Mouse (Mus musculus) gastrocnemius, postnatal 4 days (tissue): ENCODE measurements around the gene Fbp1. TPM values are rescaled to one million over a fixed set of nuclear protein-coding genes. Genes with fewer than 3 reads are reported as not detected.
"Not testable (repeated sequence)": the region's sequence is repeated elsewhere in the genome, so short reads cannot be mapped to it uniquely, and the experiment has no call there.

Experiments used
- DNase-seq, 2 experiments: peaks; one replicate each; pipeline ENCODE4 v3.0.0; 2021 to 2022; ENCODE audit warnings: low spot score in 2 of 2, mixed read lengths in 2 of 2
- long read RNA-seq, 2 experiments: library from polyadenylated mRNA; stranded (forward); transcript quantifications; one replicate each; pipeline ENCODE4 v2.0.0; 2021
- total RNA-seq, 2 experiments: library from RNA; stranded (reverse); gene quantifications; 2 replicates each; pipeline ENCODE4 v1.2.3; 2021

The Fbp1 gene
- 1 to 10 TPM in 1 of 2 experiments, under 1 TPM in 1; 0.61 to 4.6 TPM for total RNA-seq
- long read RNA-seq, experiment 1, transcript Fbp1-201 (7 exons, 1,479 nt), result major isoform, 6 of 9 reads
- long read RNA-seq, experiment 1, partial matches to known transcripts, result 0 of 9 reads
- long read RNA-seq, experiment 1, other reads (novel, unspliced or antisense), result 3 of 9 reads
- long read RNA-seq, experiment 2, partial matches to known transcripts, result 0 of 1 reads
- long read RNA-seq, experiment 2, other reads (novel, unspliced or antisense), result 1 of 1 reads

DNA sequence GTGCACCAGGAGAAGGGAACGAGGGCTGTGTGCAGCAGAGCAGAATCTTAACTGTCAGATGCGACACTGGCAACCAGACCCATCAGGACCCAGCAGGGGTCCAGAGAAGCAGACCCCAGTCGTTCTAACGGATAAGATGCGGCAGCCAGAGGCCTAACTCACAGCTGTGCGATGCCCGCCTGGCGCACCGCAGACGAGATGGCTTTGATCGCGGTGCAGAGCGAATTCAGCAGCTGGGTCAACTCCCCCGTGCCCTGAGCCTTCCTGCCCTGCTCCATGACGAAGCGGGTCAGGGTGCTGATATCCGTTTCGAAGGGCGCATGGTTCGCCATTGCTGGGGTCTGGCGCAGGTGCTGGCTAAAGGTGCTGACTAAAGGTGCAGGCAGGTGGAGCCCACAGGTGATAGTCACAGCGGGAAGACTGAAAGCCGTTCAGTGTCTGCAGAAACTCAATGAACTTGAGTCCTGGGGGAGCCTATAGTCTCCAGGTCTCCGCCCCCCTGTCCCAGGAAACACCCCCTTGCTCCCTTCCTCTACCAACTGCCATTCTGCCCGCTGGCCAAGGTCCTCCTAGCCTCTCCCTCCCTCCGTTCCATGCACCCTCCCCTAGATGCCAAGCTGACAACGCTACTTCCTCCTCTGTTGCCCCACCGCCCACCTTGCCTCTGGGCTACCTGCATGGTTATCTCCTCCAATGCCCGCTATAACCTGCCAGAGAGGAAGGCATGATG lies at the start of gene Fbp1:
TSS of gene Fbp1 (minus strand) at position 571 of the 730 bp plus-strand sequence.
- DNase-seq, result no peak

DNA sequence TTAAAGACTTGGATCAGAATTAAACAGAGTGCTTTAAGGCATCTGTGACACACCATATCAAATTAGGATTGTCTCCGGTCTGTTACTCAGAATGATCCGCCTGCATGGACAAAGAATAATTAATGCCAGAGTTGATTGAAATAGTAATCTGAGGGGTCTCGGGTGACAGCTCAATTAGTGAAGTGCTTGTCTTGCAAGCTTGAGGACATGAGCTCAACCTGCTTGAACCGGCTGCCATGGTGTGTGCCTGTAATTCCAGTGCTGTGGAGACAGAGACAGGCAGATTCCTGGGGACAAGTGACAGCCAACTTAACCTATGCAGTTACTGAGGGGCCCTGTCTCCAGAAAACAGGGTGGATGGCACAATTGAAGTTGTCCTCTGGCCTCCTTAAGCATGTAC lies 44.4 kb upstream of the Fbp1 start:
- DNase-seq, result no peak

GRCm38 (mm10) chr13:62929766-62930389 lies 41.8 kb upstream of the Fbp1 start:
- peak in 1 of 2 experiments; percentile 27 for DNase-seq

GRCm38 (mm10) chr13:62929144-62929543 lies 41.1 kb upstream of the Fbp1 start:
- not testable (repeated sequence) for DNase-seq

- DNase-seq, result no peak
Observed at GRCm38 (mm10) chr13:62927470-62927869, 39.4 kb upstream of the Fbp1 start.

GRCm38 (mm10) chr13:62926479-62926878 lies 38.4 kb upstream of the Fbp1 start:
- peak in 1 of 2 experiments; percentile 52 for DNase-seq

- DNase-seq, result no peak
Observed at GRCm38 (mm10) chr13:62923182-62923581, 35.1 kb upstream of the Fbp1 start.

- DNase-seq, result no peak
Observed at GRCm38 (mm10) chr13:62922645-62923044, 34.6 kb upstream of the Fbp1 start.

- DNase-seq, result peak; percentile 73 to 85
Observed at GRCm38 (mm10) chr13:62919647-62920341, 31.7 kb upstream of the Fbp1 start.

- DNase-seq, result no peak
Observed at GRCm38 (mm10) chr13:62917416-62918110, 29.5 kb upstream of the Fbp1 start.

GRCm38 (mm10) chr13:62916675-62917074 lies 28.6 kb upstream of the Fbp1 start:
- peak in 1 of 2 experiments; percentile 10 for DNase-seq

DNA sequence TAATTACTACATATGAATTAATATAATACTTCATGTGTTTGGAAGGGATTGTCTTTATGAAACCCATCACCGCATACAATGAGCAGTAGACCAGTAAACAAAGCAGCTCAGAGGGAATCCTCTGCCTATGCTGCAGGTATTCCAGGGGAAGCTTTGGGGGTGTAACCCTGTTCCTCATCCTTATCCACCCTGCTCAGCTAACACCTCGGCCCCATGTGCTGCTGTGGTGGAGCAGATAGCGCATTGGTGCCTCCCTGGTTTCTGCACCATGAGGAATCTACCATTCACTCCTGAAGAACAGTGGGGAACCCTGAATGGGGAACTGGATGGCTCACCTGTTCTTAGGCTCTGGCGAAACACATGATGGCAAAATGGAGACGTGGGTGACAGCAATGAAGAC lies 23.5 kb upstream of the Fbp1 start:
- DNase-seq, result no peak

DNA sequence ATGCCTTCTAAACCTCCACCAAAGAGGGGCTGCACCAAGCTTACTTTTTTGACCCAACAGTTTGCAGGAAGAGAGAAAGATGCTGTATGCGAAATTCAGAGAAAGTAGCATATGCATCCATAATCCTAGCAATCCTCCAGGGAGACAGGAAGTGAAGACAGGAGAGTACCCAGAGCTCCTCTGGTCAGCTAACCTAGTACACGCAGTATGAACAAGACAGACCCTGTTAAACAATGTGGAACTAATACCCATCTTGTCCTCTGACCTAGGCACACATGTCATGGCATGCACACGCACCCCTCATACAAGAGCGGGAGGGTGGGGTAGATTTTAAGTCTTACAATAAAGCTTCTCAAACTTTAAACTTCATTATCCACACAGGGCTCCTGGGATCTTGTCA lies 22.1 kb upstream of the Fbp1 start:
- no peak for DNase-seq

DNA sequence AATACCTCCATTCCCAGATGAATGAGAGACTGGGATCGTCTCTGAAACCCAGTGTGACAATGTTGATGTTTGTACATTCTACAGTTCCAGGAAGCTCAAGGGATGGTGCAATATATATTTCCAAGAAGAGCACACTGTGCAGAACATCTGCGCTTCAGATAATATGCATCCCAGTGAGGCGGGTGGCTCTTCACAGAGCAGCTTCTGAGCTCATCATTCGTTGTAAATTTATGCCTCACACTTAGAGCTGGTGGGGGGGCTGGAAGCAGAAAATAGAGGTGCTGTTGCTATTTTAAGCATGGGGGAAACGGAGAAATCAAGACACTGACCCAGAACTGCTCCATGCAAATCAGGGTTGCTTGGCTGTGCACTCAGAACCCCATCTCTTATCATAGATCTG lies 21.7 kb upstream of the Fbp1 start:
- DNase-seq, result no peak

GRCm38 (mm10) chr13:62908163-62908559 lies 20.1 kb upstream of the Fbp1 start:
- DNase-seq, result no peak

GRCm38 (mm10) chr13:62907527-62908162 lies 19.6 kb upstream of the Fbp1 start:
- DNase-seq, result no peak

DNA sequence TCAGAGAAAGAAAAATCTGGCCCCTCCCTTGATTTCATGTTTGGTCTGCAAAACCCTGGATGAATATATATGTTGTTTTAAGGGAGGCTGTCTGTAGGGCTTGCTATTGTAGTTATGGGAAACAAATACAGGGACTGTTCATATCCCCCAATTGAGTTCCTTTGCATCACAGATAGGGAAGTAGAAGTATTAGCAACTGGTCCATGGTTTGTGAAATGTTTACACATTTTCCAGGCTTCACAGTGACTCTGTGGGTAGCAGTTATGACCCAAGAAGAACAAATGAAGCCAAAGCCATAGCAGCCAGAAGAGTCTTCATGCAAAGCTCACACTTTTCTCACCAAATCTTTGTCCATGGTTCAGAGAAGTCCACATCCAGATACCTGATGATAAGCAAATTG lies 13.1 kb upstream of the Fbp1 start:
- no peak for DNase-seq

GRCm38 (mm10) chr13:62897927-62898646 lies 10.0 kb upstream of the Fbp1 start:
- no peak for DNase-seq

DNA sequence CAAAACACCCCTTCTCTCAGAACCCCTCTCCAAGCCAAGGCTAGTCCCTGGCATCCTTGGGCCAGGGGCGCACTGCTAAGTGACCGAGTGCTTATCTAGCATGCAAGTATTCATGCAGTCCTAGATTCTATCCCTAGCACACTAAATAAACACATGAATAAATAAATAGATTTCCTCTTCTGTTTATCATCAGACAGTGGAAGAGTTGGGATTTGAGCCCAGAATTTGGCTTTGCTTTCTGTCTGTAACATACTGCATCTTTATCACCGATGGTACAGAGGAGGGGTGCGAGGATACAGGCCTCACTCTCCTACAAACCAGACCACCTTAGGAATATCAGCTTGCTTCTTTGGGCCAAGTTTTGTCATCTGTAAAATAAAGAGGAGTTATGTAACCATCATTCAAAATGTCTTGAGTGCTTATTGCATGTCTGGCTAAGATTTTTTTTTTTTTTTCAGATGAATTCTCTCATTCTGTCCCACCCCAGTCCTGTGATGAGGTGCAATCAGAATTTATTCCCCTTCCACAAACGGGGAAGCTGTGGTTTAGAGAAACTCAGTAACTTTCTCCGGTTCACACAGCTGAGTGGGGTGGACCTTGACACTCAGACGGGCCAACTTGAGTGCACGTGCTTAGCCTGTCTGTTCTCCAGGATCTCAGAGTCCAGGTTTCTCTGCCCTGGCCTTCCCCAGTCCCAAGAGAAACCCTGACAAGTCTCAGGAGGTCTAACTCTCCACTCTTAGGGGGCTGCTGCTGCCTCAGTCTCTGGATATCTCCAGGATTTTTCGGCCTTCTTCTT lies 5.2 kb upstream of the Fbp1 start:
- DNase-seq, result no peak
